Mouse (Mus musculus) lung, postnatal 0 days (tissue): Measurements from ENCODE around the gene Myct1. TPM values are rescaled to one million over a fixed set of nuclear protein-coding genes. Genes with fewer than 3 reads are reported as not detected.

Experiments
- ATAC-seq: fragments of 200-750 bp; cut with Nextera tagmentation; 2 replicates; pipeline ENCODE4 v1.8.0; 2017; ENCODE audit warnings: moderate library complexity
- DNase-seq: peaks from one replicate; pipeline ENCODE4 v3.0.0-alpha.2; 2016; ENCODE audit warnings: low spot score
- H3K27ac ChIP-seq: fragments of 300-500 bp; sonication (generic); 2 replicates; pipeline ENCODE4 v1.5.1; 2014; ENCODE audit warnings: antibody characterized with exemption, mild to moderate bottlenecking, low read length, mixed read lengths
- H3K27me3 ChIP-seq: fragments of 300-500 bp; sonication (generic); replicated peaks from 2 replicates; pipeline ENCODE4 v1.6.1; 2014; ENCODE audit warnings: low read length, mixed read lengths; ENCODE audit not compliant: insufficient read depth
- H3K36me3 ChIP-seq: fragments of 300-500 bp; sonication (generic); 2 replicates; pipeline ENCODE4 v1.6.1; 2014; ENCODE audit warnings: low read length, mixed read lengths; ENCODE audit not compliant: insufficient read depth
- H3K4me1 ChIP-seq: fragments of 300-500 bp; sonication (generic); 2 replicates; pipeline ENCODE4 v1.6.1; 2014; ENCODE audit warnings: antibody characterized with exemption, low read depth, low read length, mixed read lengths; ENCODE audit not compliant: insufficient read depth
- H3K4me2 ChIP-seq: fragments of 300-500 bp; sonication (generic); replicated peaks from 2 replicates; pipeline ENCODE4 v1.6.1; 2014; ENCODE audit warnings: low read depth, mild to moderate bottlenecking, low read length, moderate library complexity, mixed read lengths
- H3K4me3 ChIP-seq: fragments of 300-500 bp; sonication (generic); 2 replicates; pipeline ENCODE4 v1.5.1; 2014; ENCODE audit warnings: low read depth, low read length
- H3K9ac ChIP-seq: fragments of 300-500 bp; sonication (generic); replicated peaks from 2 replicates; pipeline ENCODE4 v1.6.1; 2014; ENCODE audit warnings: low read depth, mild to moderate bottlenecking
- H3K9me3 ChIP-seq: fragments of 300-500 bp; sonication (generic); 2 replicates; pipeline ENCODE4 v1.6.1; 2016; ENCODE audit warnings: low read length, mixed read lengths
- CTCF ChIP-seq: IDR thresholded peaks from 2 replicates; pipeline ENCODE4 v1.5.1; 2016; ENCODE audit warnings: antibody characterized with exemption, mild to moderate bottlenecking
- EP300 ChIP-seq: IDR thresholded peaks from 2 replicates; pipeline ENCODE4 v1.6.1; 2016; ENCODE audit warnings: antibody characterized with exemption, mild to moderate bottlenecking, control low read depth
- whole genome bisulfite sequencing: fragments of 180-500 bp; shearing (Covaris S2); extraction: QIAGEN DNeasy Blood & Tissue Kit; methylation state at CpG from one replicate; pipeline ENCODE4 v1.1.7; 2014; 5-methylcytosine and 5-hydroxymethylcytosine counted together
- polyA plus RNA-seq: library from polyadenylated mRNA; unstranded; fragments of >200 nt; fragmentation: Nextera tagmentation; extraction: Ambion mirVana; gene quantifications from 2 replicates; pipeline ENCODE4 v1.2.1, GENCODE M21; 2015

The Myct1 gene
- polyA plus RNA-seq, 1 experiment from 2014 or later, result 23.7 TPM

DNA sequence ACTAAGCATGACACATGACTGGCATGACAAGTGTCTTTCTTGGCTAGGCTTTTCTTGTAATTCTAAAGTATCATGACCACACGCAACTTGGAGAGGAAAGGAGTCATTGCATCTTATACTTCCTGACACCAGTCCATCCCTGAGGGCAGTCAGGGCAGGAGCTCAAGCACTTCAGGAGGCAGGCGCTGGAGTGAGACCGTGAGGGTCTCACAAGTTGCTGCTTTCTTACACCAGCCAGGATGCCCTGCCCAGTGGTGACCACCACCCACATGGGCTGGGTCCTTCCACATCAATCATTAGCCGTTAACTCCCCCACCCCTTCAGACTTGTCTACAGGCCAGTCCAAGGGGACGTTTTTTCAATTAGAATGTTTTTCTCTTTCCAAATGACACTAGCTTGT lies 22.2 kb upstream of the Myct1 start:
- DNase-seq (no peak), ATAC-seq (no peak)
- no peak for TF ChIP-seq EP300
- TF ChIP-seq CTCF, result no peak
- no peak overlapping the region for H3K9ac ChIP-seq
- H3K36me3 ChIP-seq, result no peaks in the 10 kb centered on the region
- no peaks in the 10 kb centered on the region for H3K4me1 ChIP-seq
- H3K27me3 ChIP-seq, result no peaks in the 10 kb centered on the region
- no peak overlapping the region for H3K4me2 ChIP-seq
- 68% methylated on average over 5 of the region's 5 CpGs for WGBS
- no peak overlapping the region for H3K27ac ChIP-seq
- no peak overlapping the region for H3K4me3 ChIP-seq
- H3K9me3 ChIP-seq, result no peaks in the 10 kb centered on the region

DNA sequence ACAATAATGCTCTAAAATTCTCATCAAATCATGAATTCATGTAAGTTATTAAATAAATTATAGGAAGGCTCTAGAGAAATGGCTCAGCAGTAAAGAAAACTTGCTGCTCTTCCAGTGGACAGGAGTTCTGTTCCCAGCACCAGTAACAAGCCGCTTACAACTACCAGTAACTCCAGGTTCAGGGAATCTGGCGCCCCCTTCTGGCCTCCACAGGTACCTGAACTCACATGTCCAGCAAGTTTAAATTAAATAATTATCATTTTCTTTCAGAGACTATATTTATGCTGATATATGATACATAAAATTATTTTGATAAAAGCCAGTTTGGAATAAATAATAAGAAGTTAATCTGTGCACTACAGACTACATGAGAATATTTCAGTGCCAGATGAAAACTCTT lies 20.2 kb upstream of the Myct1 start:
- Histone ChIP-seq H3K4me1 (no peaks in the 10 kb centered on the region), H3K9me3 (no peaks in the 10 kb centered on the region), H3K4me2 (no peak overlapping the region), H3K27me3 (no peaks in the 10 kb centered on the region), H3K36me3 (no peaks in the 10 kb centered on the region), H3K4me3 (no peak overlapping the region), H3K9ac (no peak overlapping the region), H3K27ac (no peak overlapping the region)
- TF ChIP-seq CTCF (peak; percentile 13; the same call in 1 of the 2 replicates), EP300 (no peak)
- ATAC-seq (no peak), DNase-seq (no peak)
- 56% methylated on average over 2 of the region's 2 CpGs for WGBS

DNA sequence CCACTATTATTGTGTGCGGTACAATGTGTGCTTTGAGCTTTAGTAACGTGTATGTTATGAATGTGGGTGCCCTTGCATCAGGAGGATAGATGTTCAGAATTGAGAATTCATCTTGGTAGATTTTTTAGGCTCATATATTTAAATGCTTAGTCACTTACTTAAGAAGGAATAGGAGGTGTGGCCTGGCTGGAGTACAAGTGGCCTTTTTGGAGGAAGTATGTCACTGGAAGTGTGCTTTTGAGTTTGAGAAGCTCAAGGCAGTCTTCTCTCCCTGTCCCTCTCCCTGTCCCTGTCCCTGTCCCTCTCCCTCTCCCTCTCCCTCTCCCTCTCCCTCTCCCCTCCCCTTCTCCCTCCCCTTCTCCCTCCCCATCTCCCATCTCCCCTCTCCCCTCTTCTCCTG lies 2.5 kb upstream of the Myct1 start:
- 90% methylated on average over 2 of the region's 2 CpGs for WGBS
- ATAC-seq (no peak), DNase-seq (no peak)
- no peaks in the 10 kb centered on the region for H3K27me3 ChIP-seq
- no peak overlapping the region for H3K4me2 ChIP-seq
- H3K9ac ChIP-seq, result no peak overlapping the region
- no peaks in the 10 kb centered on the region; the same call in 1 of the 2 replicates for H3K4me1 ChIP-seq
- H3K27ac ChIP-seq, result peak overlapping the region; percentile 68; the same call in 1 of the 2 replicates
- TF ChIP-seq EP300, result no peak
- no peak for TF ChIP-seq CTCF
- H3K36me3 ChIP-seq, result no peaks in the 10 kb centered on the region
- no peak overlapping the region for H3K4me3 ChIP-seq
- no peaks in the 10 kb centered on the region for H3K9me3 ChIP-seq

DNA sequence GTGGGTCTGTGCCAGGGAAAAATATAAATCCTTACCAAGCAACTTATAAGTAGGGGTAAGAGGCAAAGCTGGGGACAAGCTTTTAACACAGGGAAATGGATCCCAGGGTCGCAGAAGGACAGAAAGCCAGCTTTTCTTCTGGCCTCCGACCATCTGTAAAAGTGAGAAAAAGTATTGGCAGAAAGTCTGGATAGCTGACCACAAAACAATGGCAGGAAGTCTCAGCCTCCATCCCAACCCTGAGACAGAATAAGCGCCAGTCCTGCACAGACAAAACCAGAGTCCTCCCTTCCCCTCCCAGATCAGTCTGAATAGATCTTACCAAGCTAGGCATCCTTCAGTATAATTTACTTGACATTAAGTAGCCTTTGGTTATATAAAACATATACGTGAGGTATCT lies 1.6 kb upstream of the Myct1 start:
- Histone ChIP-seq H3K4me2 (0 out of 2 replicates have a peak overlapping the region, but pooled peaks have one; percentile 1), H3K9ac (no peak overlapping the region), H3K27ac (peak overlapping the region; percentile 68; the same call in 1 of the 2 replicates), H3K36me3 (no peaks in the 10 kb centered on the region), H3K4me1 (no peaks in the 10 kb centered on the region; the same call in 1 of the 2 replicates), H3K27me3 (no peaks in the 10 kb centered on the region), H3K9me3 (no peaks in the 10 kb centered on the region), H3K4me3 (no peak overlapping the region)
- DNase-seq, result peak; percentile 27
- peak; percentile 80 for ATAC-seq
- WGBS, result 57% methylated on average over 4 of the region's 4 CpGs
- peak; percentile 56 for TF ChIP-seq EP300
- TF ChIP-seq CTCF, result no peak

DNA sequence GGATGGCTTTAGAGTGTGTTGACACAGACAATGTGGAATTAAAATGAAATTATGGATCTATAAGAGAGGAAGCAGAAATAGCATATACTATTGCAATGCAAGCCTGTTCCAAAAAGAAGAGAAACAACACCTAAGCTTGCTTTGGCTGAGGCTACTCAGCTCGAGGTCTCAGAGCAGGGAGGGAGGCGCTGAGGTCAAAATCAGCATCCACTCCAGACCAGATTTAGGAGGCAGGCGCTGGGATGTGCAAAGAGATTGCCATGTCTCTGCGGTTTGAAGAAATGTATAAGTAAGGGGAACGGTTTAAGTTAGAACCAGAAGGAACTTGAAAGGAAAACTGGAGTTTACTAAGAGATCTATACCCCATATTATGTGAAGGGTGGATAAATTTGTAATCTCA lies 882 bp downstream of the Myct1 start:
- Histone ChIP-seq H3K27ac (peak overlapping the region; percentile 66; the same call in 1 of the 2 replicates), H3K9ac (peak overlapping the region; percentile 4; the same call in 1 of the 2 replicates), H3K36me3 (no peaks in the 10 kb centered on the region), H3K4me1 (no peaks in the 10 kb centered on the region; the same call in 1 of the 2 replicates), H3K4me2 (peak overlapping the region; percentile 39), H3K4me3 (peak overlapping the region; percentile 25), H3K9me3 (no peaks in the 10 kb centered on the region), H3K27me3 (no peaks in the 10 kb centered on the region)
- ATAC-seq (no peak), DNase-seq (peak; percentile 3)
- TF ChIP-seq EP300, result no peak
- TF ChIP-seq CTCF, result no peak
- 40% methylated on average over 5 of the region's 5 CpGs for WGBS

DNA sequence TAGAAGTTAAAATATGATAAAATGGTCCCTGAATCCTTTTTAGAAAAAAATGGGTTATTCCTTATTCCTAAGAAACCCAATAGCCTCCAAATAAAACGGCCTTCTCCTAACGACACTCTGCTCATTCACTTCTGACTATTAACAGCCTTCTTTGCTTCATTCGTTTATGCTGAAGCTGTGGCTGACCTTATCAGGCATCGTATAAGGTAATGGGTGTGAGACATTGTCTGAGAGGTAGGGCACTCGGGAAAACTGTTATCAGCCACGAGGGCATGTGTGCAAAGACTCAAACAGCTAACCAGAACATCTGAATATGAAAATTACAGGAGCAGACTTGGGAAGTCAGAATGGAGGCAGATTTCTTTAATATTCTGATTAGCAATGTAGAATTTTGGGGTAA lies 3.0 kb downstream of the Myct1 start:
- TF ChIP-seq CTCF, result no peak
- no peak for TF ChIP-seq EP300
- Histone ChIP-seq H3K4me2 (peak overlapping the region; percentile 4; the same call in 1 of the 2 replicates), H3K4me3 (no peak overlapping the region), H3K36me3 (no peaks in the 10 kb centered on the region), H3K9me3 (no peaks in the 10 kb centered on the region), H3K9ac (no peak overlapping the region), H3K4me1 (no peaks in the 10 kb centered on the region; the same call in 1 of the 2 replicates), H3K27ac (no peak overlapping the region), H3K27me3 (no peaks in the 10 kb centered on the region)
- WGBS, result 41% methylated on average over 6 of the region's 6 CpGs
- DNase-seq, result no peak
- no peak for ATAC-seq

DNA sequence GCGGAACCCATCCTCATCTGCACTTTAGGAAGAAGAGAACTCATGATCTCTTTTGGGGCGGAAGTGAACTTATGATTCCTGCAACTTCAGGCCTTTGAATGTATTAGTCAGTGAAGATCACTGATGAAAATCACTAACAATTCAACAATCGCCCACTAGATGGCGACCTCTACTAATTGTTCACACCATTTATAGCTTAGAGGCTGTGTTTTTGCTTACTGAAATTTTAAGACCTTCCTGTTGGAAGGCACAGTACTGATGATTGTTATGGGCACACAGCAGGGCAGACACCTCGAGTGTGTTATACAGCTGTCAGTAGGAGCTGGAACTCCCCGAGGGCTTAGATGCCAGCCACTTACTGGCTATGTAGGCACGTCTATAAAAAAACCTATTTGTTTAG lies 6.5 kb downstream of the Myct1 start:
- DNase-seq, result peak; percentile 76
- WGBS, result 13% methylated on average over 7 of the region's 7 CpGs
- peak; percentile 44; the same call in 1 of the 2 replicates for ATAC-seq
- H3K27ac ChIP-seq, result no peak overlapping the region
- H3K4me1 ChIP-seq, result no peaks in the 10 kb centered on the region
- no peaks in the 10 kb centered on the region for H3K36me3 ChIP-seq
- TF ChIP-seq EP300 (0 out of 2 replicates have a peak, but pooled peaks have one; percentile 26), CTCF (peak; percentile 84)
- no peaks in the 10 kb centered on the region for H3K27me3 ChIP-seq
- H3K4me3 ChIP-seq, result no peak overlapping the region
- H3K4me2 ChIP-seq, result no peak overlapping the region
- no peaks in the 10 kb centered on the region for H3K9me3 ChIP-seq
- H3K9ac ChIP-seq, result no peak overlapping the region
